Mouse (Mus musculus) adipocyte (in vitro differentiated cells): Measurements from ENCODE around the gene Capn7.

Experiments used
- DNase-seq: peaks from one replicate; pipeline ENCODE4 v3.0.0-alpha.2; 2016; ENCODE audit warnings: low spot score

Gene Capn7

DNA sequence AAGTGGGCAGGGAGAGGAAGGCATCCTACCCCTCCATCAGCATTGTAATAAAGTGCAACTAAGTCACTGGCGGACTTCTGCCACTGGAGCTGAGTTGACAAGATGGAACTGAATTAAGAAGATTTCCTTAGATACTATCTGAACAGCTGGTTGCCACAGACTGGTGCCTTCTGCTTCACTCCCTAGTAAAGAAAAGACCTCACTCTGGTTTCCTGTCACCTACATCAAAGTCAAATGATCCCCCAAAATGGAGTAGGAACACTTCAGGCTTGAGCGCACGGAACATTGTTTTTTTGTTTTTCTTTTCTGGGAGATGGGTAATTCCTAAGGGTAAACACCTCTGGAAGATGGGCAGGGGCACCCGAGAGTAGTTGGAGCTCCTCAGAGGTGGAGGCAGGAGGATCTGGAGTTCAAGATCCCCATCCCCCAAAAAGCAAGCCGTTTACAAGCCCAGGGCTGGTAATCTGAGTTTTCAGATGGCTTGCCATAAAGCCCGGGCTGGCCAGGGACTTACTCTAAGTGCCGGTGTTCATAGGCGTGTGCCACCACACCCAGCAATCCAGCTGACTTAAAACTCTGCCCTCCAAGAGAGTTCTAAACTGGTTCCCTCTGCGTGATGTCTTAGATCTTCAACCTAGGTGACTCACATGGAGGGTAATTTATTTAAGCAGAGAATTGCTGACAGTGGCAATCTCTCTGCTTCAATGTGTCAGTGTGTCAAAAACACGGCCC, 78.0 kb downstream of the Capn7 start:
- DNase-seq = no peak

DNA sequence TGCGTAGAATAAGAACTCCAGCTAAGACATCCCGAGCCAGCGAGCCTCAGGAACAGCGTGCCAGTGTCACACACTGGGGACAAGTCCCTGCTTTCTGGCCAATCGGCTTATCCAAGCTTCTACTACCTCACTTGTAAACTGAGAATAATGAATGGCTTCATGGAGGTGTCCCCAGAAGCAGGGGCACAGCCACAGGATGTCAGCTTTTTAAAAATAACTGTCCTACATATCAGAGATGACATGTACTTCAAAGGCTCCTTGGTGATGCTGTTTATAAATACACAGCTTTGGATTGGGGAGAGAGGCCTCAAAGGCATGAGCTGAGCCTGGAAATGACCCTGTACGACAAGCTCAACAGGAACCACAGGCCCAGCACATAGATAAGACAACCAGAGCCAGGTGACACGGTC, 78.5 kb downstream of the Capn7 start:
- DNase-seq = no peak

DNA sequence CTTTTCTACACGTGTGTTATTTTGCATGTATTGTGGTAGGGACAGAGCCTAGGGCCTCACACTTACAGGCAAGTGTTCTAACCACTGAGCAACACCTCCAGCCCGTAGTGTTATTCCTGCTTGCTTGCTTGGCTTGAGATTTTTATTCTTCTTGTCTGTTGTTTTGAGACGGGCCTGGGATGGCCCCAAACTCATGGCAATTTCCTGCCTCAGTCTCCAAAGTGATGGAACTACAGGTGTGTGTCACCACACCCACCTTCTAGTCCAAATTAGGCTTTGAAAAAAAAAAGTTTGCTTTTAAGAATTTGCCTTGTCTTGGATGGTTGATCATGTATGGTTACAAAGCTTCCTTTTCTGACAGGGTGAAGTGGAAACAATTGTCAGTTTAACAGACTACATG, 80.0 kb downstream of the Capn7 start:
- no peak for DNase-seq

DNA sequence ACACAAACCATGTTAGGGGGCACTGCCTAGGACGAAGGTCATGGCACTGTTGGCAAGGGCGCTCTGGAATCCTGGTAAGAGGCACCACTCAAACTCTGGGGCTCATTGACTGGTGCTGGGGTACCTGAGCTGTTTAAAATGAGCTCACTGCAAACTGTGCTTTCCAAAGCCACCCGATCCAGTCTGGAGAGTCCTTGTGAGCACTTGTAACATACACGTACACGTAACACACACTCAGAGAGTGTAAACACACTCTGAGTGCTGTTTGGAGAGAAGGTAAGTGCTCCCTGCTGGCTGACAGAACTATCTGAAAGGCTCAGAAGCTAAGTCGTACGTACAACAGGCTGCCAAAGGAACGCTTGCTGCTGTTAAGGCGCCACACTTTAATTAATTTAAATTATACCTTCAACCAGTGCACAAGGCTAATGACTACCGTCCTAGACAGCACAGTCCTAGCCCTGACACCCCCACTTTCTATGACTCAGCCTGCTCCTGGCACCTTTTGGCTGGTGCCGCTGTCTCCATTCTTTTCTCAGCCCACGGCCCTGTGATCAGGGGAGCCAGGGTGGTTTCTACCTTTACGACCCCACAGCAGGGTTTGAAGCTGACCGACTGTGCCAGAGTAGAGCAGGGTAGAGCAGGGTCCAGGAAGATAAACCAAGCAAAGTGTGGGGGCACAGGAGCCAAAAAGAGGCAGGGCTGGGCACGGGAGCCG, 80.6 kb downstream of the Capn7 start:
- no peak for DNase-seq

DNA sequence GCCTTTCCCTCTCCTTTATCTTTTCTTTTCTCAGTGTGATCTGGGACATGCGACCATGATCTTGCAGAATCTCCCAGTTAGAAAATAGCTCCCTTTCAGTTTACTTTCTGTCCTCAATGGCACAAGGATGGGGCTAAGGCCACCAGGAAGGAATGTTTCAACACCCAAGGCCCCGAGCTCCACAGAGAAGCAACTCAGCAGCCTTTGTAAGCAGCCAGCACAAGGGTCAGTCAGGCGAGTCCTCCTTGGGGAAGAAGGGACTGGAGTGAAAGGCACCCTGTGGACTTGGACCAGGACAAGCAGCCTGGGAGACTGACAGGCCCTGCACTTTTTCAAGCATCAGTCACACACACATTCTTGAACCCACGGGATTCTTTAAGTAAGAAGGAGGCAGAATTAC, 82.8 kb downstream of the Capn7 start:
- DNase-seq = peak; percentile 55

DNA sequence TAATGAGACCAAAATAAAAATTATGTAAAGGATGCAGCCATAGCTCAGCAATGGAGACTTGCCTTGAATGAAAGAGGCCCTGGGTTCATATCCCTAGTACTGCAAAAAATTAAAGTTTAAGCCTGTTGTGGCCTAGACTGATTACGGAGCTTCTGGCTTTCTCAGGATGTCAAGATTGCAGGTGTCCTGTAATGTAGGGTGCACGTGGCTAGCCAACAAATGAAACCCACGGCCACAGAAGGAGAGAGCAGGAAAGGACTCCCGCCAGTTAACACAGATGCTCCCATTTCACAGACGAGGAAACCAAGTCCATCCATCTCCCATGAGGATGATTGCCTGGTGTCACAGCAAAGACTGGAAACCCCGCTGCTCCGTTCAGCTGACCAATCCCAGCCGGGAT, 83.7 kb downstream of the Capn7 start:
- no peak for DNase-seq

DNA sequence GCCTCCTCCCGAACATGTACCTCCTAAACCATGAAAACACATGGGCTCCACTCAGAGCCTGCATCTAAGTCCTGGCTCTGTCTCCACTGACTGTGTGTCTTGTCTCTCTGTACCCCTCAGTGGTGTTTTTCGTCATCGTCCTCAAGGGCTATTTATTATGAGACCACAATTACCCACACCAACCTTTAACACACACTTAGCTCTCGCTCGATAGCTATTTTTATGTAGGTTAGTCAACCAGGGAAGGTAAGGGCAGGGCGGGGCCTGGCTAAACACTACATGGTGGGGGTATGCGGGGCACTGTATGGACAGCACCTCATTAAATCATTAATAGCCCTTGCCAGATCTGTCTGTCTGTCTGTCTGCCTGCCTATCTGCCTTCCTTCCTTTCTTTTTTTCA, 84.1 kb downstream of the Capn7 start:
- no peak for DNase-seq

DNA sequence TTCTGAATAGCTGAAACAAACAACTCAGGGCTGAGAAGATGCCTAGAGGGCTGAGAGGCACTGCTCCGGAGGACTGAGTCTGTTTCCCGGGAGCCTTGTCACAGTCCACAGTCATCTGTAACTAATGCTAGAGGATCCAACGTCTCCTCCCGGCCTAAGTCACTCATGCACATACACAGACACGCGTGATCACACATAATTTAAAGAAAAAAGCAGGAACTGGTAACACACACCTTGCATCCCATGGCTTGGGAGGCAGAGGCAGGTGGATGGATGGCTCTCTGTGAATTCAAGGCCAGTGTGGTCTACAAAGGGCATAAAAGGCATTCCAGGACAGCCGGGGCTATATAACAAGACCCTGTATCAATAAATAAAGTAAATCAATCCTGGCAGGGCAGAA, 84.5 kb downstream of the Capn7 start:
- DNase-seq = no peak
